Mouse (Mus musculus) MEL (cell line): ENCODE measurements at regions not wholly inside any gene's neighbourhood (a gene's known extent, or its start where the extent isn't known, plus 50 kb on each side); places are given as distances from the start of the nearest gene placed in this dataset.

Experiments used
- CTCF ChIP-seq, 3 experiments: IDR thresholded peaks in 2 of 3; conservative IDR thresholded peaks in 1 of 3; 2 replicates each; pipeline ENCODE4 v1.5.1; 2011 to 2012; ENCODE audit warnings: low read length in 3 of 3, low read depth in 2 of 3, mild to moderate bottlenecking in 2 of 3, improper control_type of control experiment in 1 of 3, inconsistent platforms in 1 of 3, mixed read lengths in 1 of 3, moderate library complexity in 1 of 3; ENCODE audit not compliant: control insufficient read depth in 1 of 3, insufficient read depth in 1 of 3, poor library complexity in 1 of 3, severe bottlenecking in 1 of 3
- ELF1 ChIP-seq: IDR thresholded peaks from 2 replicates; pipeline ENCODE4 v1.6.1; 2014; ENCODE audit warnings: low read depth, mild to moderate bottlenecking, inconsistent platforms, low read length, improper control_type of control experiment, moderate library complexity
- EP300 ChIP-seq, 2 experiments: IDR thresholded peaks; 2 replicates each; pipeline ENCODE4 v1.6.1; 2011; ENCODE audit warnings: improper control_type of control experiment in 2 of 2, low read length in 2 of 2, low read depth in 1 of 2, mild to moderate bottlenecking in 1 of 2
- POLR2A ChIP-seq, 2 experiments: IDR thresholded peaks; 2 replicates each; pipeline ENCODE4 v1.6.1; 2011 to 2012; ENCODE audit warnings: low read length in 2 of 2, mild to moderate bottlenecking in 2 of 2, control low read depth in 1 of 2, improper control_type of control experiment in 1 of 2, low read depth in 1 of 2, moderate library complexity in 1 of 2; ENCODE audit not compliant: control insufficient read depth in 1 of 2, insufficient read depth in 1 of 2, poor library complexity in 1 of 2
- TCF12 ChIP-seq: IDR thresholded peaks from 2 replicates; pipeline ENCODE4 v1.6.1; 2014; ENCODE audit warnings: low read depth, mild to moderate bottlenecking, inconsistent platforms, low read length, improper control_type of control experiment, moderate library complexity

- TF ChIP-seq EP300 (IDR thresholded peaks at IDR 0.05; ENCODE audit: low read depth in 1 of 2, low read length in 2 of 2) = no peak
- TF ChIP-seq CTCF (IDR thresholded peaks at IDR 0.05 in 2 of 3, conservative IDR thresholded peaks at IDR 0.05 in 1 of 3; ENCODE audit: control insufficient read depth in 1 of 3, insufficient read depth in 1 of 3, low read depth in 2 of 3, low read length in 3 of 3, poor library complexity in 1 of 3, severe bottlenecking in 1 of 3) = no peak
- no peak for TF ChIP-seq POLR2A (IDR thresholded peaks at IDR 0.05; ENCODE audit: control insufficient read depth in 1 of 2, insufficient read depth in 1 of 2, low read depth in 1 of 2, low read length in 2 of 2, poor library complexity in 1 of 2)
- no peak for TF ChIP-seq ELF1
- TF ChIP-seq TCF12 = no peak
These were observed 117.2 kb upstream of the Cadm1 start for GRCm38 (mm10) chr9:47412786-47413185.
